Mouse (Mus musculus) cerebellum, postnatal 14 days (tissue): ENCODE data around the gene Figla.

Experiments
- DNase-seq, 2 experiments: peaks; one replicate each; pipeline ENCODE4 v3.0.0; 2021; ENCODE audit warnings: mixed read lengths in 2 of 2

Figla gene

DNA sequence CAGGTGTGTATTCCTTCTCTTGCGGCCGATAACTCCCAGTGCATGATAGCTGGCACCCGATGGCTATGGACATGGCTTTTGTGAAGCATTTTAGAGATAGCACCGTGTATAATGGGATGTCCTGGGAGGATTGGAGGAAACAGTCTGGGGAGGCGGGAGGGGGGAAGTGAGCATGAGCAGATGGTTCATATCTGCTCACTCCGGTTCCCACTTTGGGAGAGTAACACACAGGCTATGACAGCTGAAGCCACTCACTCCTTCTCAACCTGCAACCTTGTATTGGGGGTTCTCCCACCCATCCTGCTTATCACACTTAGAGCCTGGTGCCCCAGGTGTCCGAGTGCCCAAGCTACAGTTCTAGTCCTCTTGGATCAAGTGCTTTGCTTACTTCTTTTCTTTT, 54.3 kb downstream of the Figla start:
- DNase-seq, result no peak
